Mouse (Mus musculus) gastrocnemius, postnatal 10 days (tissue): ENCODE data around the gene Olfr785. TPM values are rescaled to one million over a fixed set of nuclear protein-coding genes. Genes with fewer than 3 reads are reported as not detected.
"Not testable (repeated sequence)": the region's sequence is repeated elsewhere in the genome, so short reads cannot be mapped to it uniquely, and the experiment has no call there.

ENCODE experiments used
- DNase-seq: peaks from one replicate; pipeline ENCODE4 v3.0.0; 2021; ENCODE audit warnings: mixed read lengths
- long read RNA-seq, 2 experiments: library from polyadenylated mRNA; stranded (forward); transcript quantifications; one replicate each; pipeline ENCODE4 v2.0.0; 2021
- total RNA-seq, 2 experiments: library from RNA; stranded (reverse); gene quantifications; 2 replicates each; pipeline ENCODE4 v1.2.3; 2021

Olfr785 gene
- not detected for total RNA-seq
- long read RNA-seq, experiment 1 = 0 reads
- long read RNA-seq, experiment 2 = 0 reads

- no peak for DNase-seq
Measured at GRCm38 (mm10) chr10:129405126-129405525, at the start of gene Olfr785. TSS of gene Olfr785 (plus strand) at chr10:129405426.

- not testable (repeated sequence) for DNase-seq
Measured at GRCm38 (mm10) chr10:129356496-129356895, 48.7 kb upstream of the Olfr785 start.

- DNase-seq = no peak
Measured at GRCm38 (mm10) chr10:129357307-129357706, 47.9 kb upstream of the Olfr785 start.

GRCm38 (mm10) chr10:129374051-129374450 lies 31.2 kb upstream of the Olfr785 start:
- not testable (repeated sequence) for DNase-seq

GRCm38 (mm10) chr10:129383783-129384182 lies 21.4 kb upstream of the Olfr785 start, which contains the start of gene Olfr784:
TSS of gene Olfr784 (plus strand) at chr10:129384083.
- no peak for DNase-seq

- no peak for DNase-seq
Measured at GRCm38 (mm10) chr10:129400892-129401291, 4.3 kb upstream of the Olfr785 start.

GRCm38 (mm10) chr10:129427006-129427405 lies 21.8 kb downstream of the Olfr785 start, which contains the start of gene Olfr786:
TSS of gene Olfr786 (plus strand) at chr10:129427306.
- DNase-seq = no peak

Other genes starting within 250 kb of the Olfr785 start
- gene Olfr771, start 240.7 kb upstream of the Olfr785 start, total RNA-seq = not detected
- gene Olfr772, start 227.5 kb upstream of the Olfr785 start, total RNA-seq = not detected
- not detected for gene Olfr773, start 218.0 kb upstream of the Olfr785 start, total RNA-seq
- gene Olfr774, start 169.2 kb upstream of the Olfr785 start, total RNA-seq = not detected
- gene Olfr775, start 157.0 kb upstream of the Olfr785 start, total RNA-seq = not detected
- gene Olfr776, start 146.3 kb upstream of the Olfr785 start, total RNA-seq = not detected
- gene Olfr777, start 133.9 kb upstream of the Olfr785 start, total RNA-seq = not detected
- not detected for gene Olfr780, start 87.3 kb upstream of the Olfr785 start, total RNA-seq
- not detected for gene Olfr781, start 76.6 kb upstream of the Olfr785 start, total RNA-seq
- not detected for gene Olfr782, start 56.6 kb upstream of the Olfr785 start, total RNA-seq
- gene Olfr784, start 21.3 kb upstream of the Olfr785 start, total RNA-seq = not detected
- gene Olfr786, start 21.9 kb downstream of the Olfr785 start, total RNA-seq = not detected
- gene Olfr787, start 56.4 kb downstream of the Olfr785 start, total RNA-seq = not detected
- gene Olfr788, start 65.6 kb downstream of the Olfr785 start, total RNA-seq = not detected
- gene Olfr789, start 79.3 kb downstream of the Olfr785 start, total RNA-seq = not detected
- gene Olfr790, start 93.1 kb downstream of the Olfr785 start, total RNA-seq = not detected
- gene Olfr791, start 116.4 kb downstream of the Olfr785 start, total RNA-seq = not detected
- gene Olfr792, start 133.7 kb downstream of the Olfr785 start, total RNA-seq = not detected
- gene Olfr794, start 162.2 kb downstream of the Olfr785 start, total RNA-seq = not detected
- gene Olfr796, start 207.1 kb downstream of the Olfr785 start, total RNA-seq = not detected
- gene Olfr798, start 222.5 kb downstream of the Olfr785 start, total RNA-seq = not detected
- not detected for gene Olfr799, start 232.1 kb downstream of the Olfr785 start, total RNA-seq